Mouse (Mus musculus) brain, embryonic 14.5 days (tissue): ENCODE results near the gene Eral1.

Experiments used
- CTCF ChIP-seq: fragments of 200-500 bp; IDR thresholded peaks from 2 replicates; pipeline ENCODE4 v1.5.1; 2012; ENCODE audit warnings: inconsistent platforms, mild to moderate bottlenecking, moderate library complexity, borderline replicate concordance; ENCODE audit not compliant: insufficient read depth, insufficient read length; ENCODE audit errors: extremely low read depth
- POLR2A ChIP-seq: fragments of 200-500 bp; IDR thresholded peaks from 2 replicates; pipeline ENCODE4 v1.6.1; 2012; ENCODE audit warnings: mild to moderate bottlenecking, inconsistent platforms, borderline replicate concordance; ENCODE audit not compliant: poor library complexity, insufficient read depth, insufficient read length, severe bottlenecking; ENCODE audit errors: extremely low read depth

DNA sequence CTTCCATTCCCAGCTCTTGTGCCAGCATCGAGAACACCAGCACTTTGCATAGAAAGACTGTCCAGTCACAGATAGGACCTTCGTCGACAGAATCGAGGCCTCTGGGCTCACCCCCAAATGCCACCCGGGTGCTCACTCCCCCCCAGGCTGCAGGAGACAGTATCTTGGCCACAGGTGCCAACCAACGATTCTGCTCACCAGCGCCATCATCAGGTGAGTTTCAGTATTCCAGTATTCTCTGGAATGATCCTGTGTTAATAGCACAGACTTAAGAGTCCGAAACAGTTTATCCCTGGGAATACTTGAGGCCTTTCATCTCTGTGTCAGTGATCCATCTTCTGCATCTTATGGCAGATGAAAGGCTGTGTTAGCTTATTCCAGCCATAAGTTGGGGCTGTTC is 56.6 kb downstream of the Eral1 start:
- TF ChIP-seq CTCF, result peak; percentile 42; the same call in 1 of the 2 replicates
- no peak for TF ChIP-seq POLR2A
